Mouse (Mus musculus): Measurements from ENCODE around the gene Cd34.

DNA sequence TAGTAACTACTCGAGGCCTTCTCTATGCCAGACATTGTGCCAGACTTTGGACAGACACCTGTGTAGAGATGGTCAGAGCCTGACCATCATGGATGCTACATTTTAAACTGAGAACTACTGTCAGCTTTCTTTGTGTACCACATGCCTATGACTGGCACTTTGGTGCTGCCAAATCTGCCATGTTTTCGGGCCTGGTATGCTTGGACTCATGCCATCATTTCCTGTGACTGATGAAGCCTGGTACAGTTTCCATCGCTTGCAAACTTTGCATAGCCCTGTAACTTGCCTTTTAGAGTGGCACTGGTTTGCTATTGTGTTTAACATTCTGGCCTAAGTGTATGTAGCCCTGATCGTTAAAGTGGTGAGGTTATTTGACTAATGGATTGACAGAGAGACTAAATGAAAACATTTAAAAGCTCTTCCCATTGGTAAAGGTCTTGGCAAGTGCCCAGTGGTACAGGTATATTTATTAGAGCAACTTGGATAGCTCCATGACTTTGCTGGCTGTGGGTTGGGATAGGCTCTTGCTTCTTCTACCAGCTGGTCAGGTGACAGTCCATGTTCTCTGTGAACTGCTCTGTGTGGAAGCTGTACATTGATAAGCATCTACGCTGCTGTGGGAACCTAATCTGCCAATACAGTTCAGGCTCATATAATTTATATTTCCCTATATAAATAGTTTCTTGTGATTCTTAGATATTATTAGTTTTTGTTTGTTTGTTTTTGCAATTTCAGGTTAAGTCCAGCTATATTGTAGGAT is 44.5 kb downstream of the Cd34 start:
- TF ChIP-seq CTCF (IDR thresholded peaks at IDR 0.05; ENCODE audit: extremely low read depth, insufficient read depth, insufficient read length, insufficient replicate concordance) (no peak), POLR2A (IDR thresholded peaks at IDR 0.05; ENCODE audit: low read depth, low read length) (no peak)

Data from spleen, adult 2 months (tissue).